Mouse (Mus musculus) lung, embryonic 14.5 days (tissue): Measurements from ENCODE around the gene Ptgr2. TPM values are rescaled to one million over a fixed set of nuclear protein-coding genes. Genes with fewer than 3 reads are reported as not detected.
A peak's percentile ranks its signal among the peaks of the same experiment; 100 is the strongest.

Source experiments
- ATAC-seq: fragments of 200-750 bp; cut with Nextera tagmentation; 2 replicates; pipeline ENCODE4 v1.8.0; 2017; ENCODE audit warnings: mild to moderate bottlenecking, moderate TSS enrichment, moderate library complexity; ENCODE audit not compliant: insufficient read depth
- DNase-seq: peaks from one replicate; pipeline ENCODE4 v3.0.0-alpha.2; 2015
- H3K27ac ChIP-seq: fragments of 300-500 bp; sonication (generic); 2 replicates; pipeline ENCODE4 v1.5.1; 2014; ENCODE audit warnings: low read depth, mild to moderate bottlenecking, moderate library complexity
- H3K27me3 ChIP-seq: fragments of 300-500 bp; sonication (generic); 2 replicates; pipeline ENCODE4 v1.6.1; 2014; ENCODE audit warnings: low read length, control low read depth; ENCODE audit not compliant: insufficient read depth
- H3K36me3 ChIP-seq: fragments of 300-500 bp; sonication (generic); 2 replicates; pipeline ENCODE4 v1.6.1; 2014; ENCODE audit warnings: control low read depth; ENCODE audit not compliant: insufficient read depth
- H3K4me1 ChIP-seq: fragments of 300-500 bp; sonication (generic); 2 replicates; pipeline ENCODE4 v1.6.1; 2014; ENCODE audit warnings: antibody characterized with exemption, control low read depth; ENCODE audit not compliant: insufficient read depth
- H3K4me2 ChIP-seq: fragments of 300-500 bp; sonication (generic); 2 replicates; pipeline ENCODE4 v1.6.1; 2014; ENCODE audit warnings: mild to moderate bottlenecking
- H3K4me3 ChIP-seq: fragments of 300-500 bp; sonication (generic); 2 replicates; pipeline ENCODE4 v1.5.1; 2014; ENCODE audit warnings: low read depth, low read length
- H3K9ac ChIP-seq: fragments of 300-500 bp; sonication (generic); 2 replicates; pipeline ENCODE4 v1.6.1; 2014
- H3K9me3 ChIP-seq: fragments of 300-500 bp; sonication (generic); 2 replicates; pipeline ENCODE4 v1.6.1; 2016; ENCODE audit warnings: low read depth, low read length, control low read depth
- CTCF ChIP-seq: IDR thresholded peaks from 2 replicates; pipeline ENCODE4 v1.5.1; 2016; ENCODE audit warnings: antibody characterized with exemption, low read depth
- WGBS: fragments of 180-500 bp; shearing (Covaris S2); extraction: QIAGEN DNeasy Blood & Tissue Kit; methylation state at CpG from one replicate; pipeline ENCODE4 v1.1.7; 2014; 5-methylcytosine and 5-hydroxymethylcytosine counted together
- polyA plus RNA-seq: library from polyadenylated mRNA; unstranded; fragments of >200 nt; fragmentation: Nextera tagmentation; extraction: Ambion mirVana; gene quantifications from 2 replicates; pipeline ENCODE4 v1.2.1, GENCODE M21; 2014

The Ptgr2 gene
- polyA plus RNA-seq, 1 experiment from 2014 or later: 17.2 TPM

DNA sequence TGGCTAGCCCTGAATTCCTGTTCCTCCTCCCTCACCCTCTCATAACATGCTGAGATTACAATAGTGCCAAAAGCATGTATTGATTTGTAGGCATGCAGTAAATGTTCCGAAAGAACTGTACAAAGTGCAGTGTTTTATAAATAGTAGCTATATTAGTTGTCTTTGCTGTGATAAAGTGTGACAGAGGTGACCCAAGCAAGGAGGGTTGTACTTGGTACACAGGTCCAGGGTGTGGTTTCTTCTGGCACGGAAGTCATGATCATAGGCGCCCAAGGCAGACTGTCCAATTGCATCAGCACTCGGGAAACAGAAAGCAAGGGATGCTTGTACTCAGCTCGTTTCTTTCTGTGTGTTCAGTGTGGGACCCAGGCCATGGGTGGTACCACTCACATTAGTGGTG, 19.1 kb downstream of the Ptgr2 start:
- no peak for ATAC-seq
- no peak for DNase-seq
- Histone ChIP-seq H3K4me3 (no peak overlapping the region), H3K27me3 (no peaks in the 10 kb centered on the region), H3K4me1 (no peaks in the 10 kb centered on the region), H3K9ac (no peak overlapping the region), H3K27ac (no peak overlapping the region), H3K9me3 (no peaks in the 10 kb centered on the region), H3K4me2 (no peak overlapping the region), H3K36me3 (peaks cover 15% of the 10 kb centered on the region; the same call in 1 of the 2 replicates)
- TF ChIP-seq CTCF: no peak
- WGBS: 84% methylated on average over 5 of the region's 5 CpGs

GRCm38 (mm10) chr12:84304554-84304953, 19.5 kb downstream of the Ptgr2 start:
- Histone ChIP-seq H3K27ac (no peak overlapping the region), H3K9me3 (no peaks in the 10 kb centered on the region), H3K4me2 (no peak overlapping the region), H3K27me3 (no peaks in the 10 kb centered on the region), H3K9ac (no peak overlapping the region), H3K4me3 (no peak overlapping the region), H3K4me1 (no peaks in the 10 kb centered on the region), H3K36me3 (peaks cover 12% of the 10 kb centered on the region; the same call in 1 of the 2 replicates)
- no peak for TF ChIP-seq CTCF
- DNase-seq: no peak
- no peak for ATAC-seq
- WGBS: 71% methylated on average over 1 of the region's 1 CpGs

GRCm38 (mm10) chr12:84311306-84311705, 26.3 kb downstream of the Ptgr2 start:
- Histone ChIP-seq H3K9ac (no peak overlapping the region), H3K9me3 (no peaks in the 10 kb centered on the region), H3K27ac (no peak overlapping the region), H3K4me3 (no peak overlapping the region), H3K27me3 (no peaks in the 10 kb centered on the region), H3K4me2 (no peak overlapping the region), H3K4me1 (no peaks in the 10 kb centered on the region), H3K36me3 (peaks cover 12% of the 10 kb centered on the region; the same call in 1 of the 2 replicates)
- WGBS: 65% methylated on average over 4 of the region's 5 CpGs
- ATAC-seq (no peak), DNase-seq (no peak)
- TF ChIP-seq CTCF: no peak

DNA sequence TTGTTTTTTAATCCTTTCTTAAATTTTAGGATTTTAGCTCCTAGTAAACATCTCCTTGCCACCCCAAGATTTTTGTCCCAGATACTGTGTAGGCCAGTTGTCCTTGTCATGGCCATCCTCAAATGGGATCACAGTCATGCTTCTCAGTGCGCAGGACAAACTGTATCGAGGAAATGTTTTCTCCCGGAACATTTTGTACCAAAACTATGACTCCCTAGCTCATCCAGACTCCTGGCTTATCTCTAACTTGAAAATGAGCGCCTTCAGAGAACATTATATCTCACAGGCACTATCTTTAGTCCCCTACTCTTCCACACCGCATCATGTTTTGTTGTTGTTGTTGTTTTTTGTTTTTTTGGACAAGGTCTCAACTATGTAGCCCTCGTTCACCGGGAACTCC, 31.0 kb downstream of the Ptgr2 start:
- Histone ChIP-seq H3K4me3 (peak overlapping the region; percentile 98), H3K36me3 (no peaks in the 10 kb centered on the region), H3K9me3 (no peaks in the 10 kb centered on the region), H3K9ac (peak overlapping the region; percentile 98), H3K27me3 (no peaks in the 10 kb centered on the region), H3K4me2 (peak overlapping the region; percentile 89), H3K27ac (peak overlapping the region; percentile 97), H3K4me1 (0 out of 2 replicates have a peak, but pooled peaks cover 8% of the 10 kb centered on the region)
- WGBS: 36% methylated on average over 7 of the region's 7 CpGs
- DNase-seq: peak; percentile 14
- no peak for TF ChIP-seq CTCF
- ATAC-seq: no peak

GRCm38 (mm10) chr12:84316721-84317621, 31.9 kb downstream of the Ptgr2 start, which contains the start of gene Zfp410:
Gene Zfp410, plus strand, starts transcription at chr12:84316852.
- Histone ChIP-seq H3K9ac (peak within 1 kb of the TSS; percentile 98), H3K27me3 (no peaks in the 10 kb centered on the region), H3K4me1 (0 out of 2 replicates have a peak, but pooled peaks cover 8% of the 10 kb centered on the region), H3K27ac (peak within 1 kb of the TSS; percentile 97), H3K4me3 (peak within 1 kb of the TSS; percentile 98), H3K36me3 (no peaks in the 10 kb centered on the region), H3K4me2 (peak within 1 kb of the TSS; percentile 89), H3K9me3 (no peaks in the 10 kb centered on the region)
- no peak for TF ChIP-seq CTCF
- ATAC-seq: peak; percentile 98
- under 1% methylated on average over 76 of the region's 77 CpGs for whole genome bisulfite sequencing
- peak; percentile 96 for DNase-seq

DNA sequence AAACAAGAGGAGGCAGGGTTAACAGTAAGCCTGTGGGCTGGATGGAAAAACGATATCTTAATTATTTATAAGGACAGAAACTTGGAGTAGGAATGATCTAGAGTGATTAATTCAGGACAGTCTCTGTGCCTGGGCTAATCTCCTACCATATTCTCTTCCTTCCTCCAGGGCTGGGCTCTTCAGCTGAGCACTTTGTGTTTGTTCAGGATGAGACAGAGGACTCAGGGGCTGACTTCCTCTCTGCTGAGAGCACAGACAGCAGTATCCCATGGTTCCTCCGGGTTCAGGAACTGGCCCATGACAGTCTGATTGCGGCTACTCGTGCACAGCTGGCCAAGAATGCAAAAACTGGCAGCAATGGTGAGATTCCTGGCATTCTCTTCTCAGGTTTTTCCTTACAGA, 42.1 kb downstream of the Ptgr2 start:
- WGBS: 52% methylated on average over 4 of the region's 4 CpGs
- TF ChIP-seq CTCF: no peak
- H3K27me3 ChIP-seq: no peaks in the 10 kb centered on the region
- no peaks in the 10 kb centered on the region for H3K4me1 ChIP-seq
- no peak overlapping the region for H3K4me3 ChIP-seq
- no peak overlapping the region for H3K4me2 ChIP-seq
- DNase-seq (peak; percentile 34), ATAC-seq (no peak)
- H3K36me3 ChIP-seq: peaks cover 73% of the 10 kb centered on the region
- no peak overlapping the region; the same call in 1 of the 2 replicates for H3K27ac ChIP-seq
- H3K9me3 ChIP-seq: no peaks in the 10 kb centered on the region
- no peak overlapping the region for H3K9ac ChIP-seq

GRCm38 (mm10) chr12:84336963-84337625, 52.1 kb downstream of the Ptgr2 start:
- Histone ChIP-seq H3K4me1 (no peaks in the 10 kb centered on the region), H3K27me3 (no peaks in the 10 kb centered on the region), H3K9me3 (no peaks in the 10 kb centered on the region), H3K4me3 (no peak overlapping the region), H3K4me2 (no peak overlapping the region), H3K9ac (no peak overlapping the region), H3K27ac (no peak overlapping the region), H3K36me3 (peaks cover 87% of the 10 kb centered on the region)
- WGBS: 86% methylated on average over 11 of the region's 11 CpGs
- ATAC-seq: no peak
- DNase-seq: no peak
- TF ChIP-seq CTCF: no peak
